Mouse (Mus musculus) v-Abl transformed pro-B cells (cell line): ENCODE measurements around the gene Rundc1.

ENCODE experiments used
- in situ Hi-C, 2 experiments: fragments of 400-800 bp; cut with MboI; formaldehyde crosslinking; loops; one replicate each; pipeline ENCODE4 v1.15.1; 2025; ENCODE audit not compliant: unreplicated experiment in 2 of 2

Rundc1 gene

GRCm38 (mm10) chr11:101480912-101481311, 56.0 kb downstream of the Rundc1 start:
- in situ Hi-C loops = no loop called here

GRCm38 (mm10) chr11:101483804-101484203, 58.9 kb downstream of the Rundc1 start:
- in situ Hi-C loops = no loop called here

- in situ Hi-C loops = no loop called here
Measured at GRCm38 (mm10) chr11:101484245-101484644, 59.4 kb downstream of the Rundc1 start.

GRCm38 (mm10) chr11:101484814-101485213, 59.9 kb downstream of the Rundc1 start:
- in situ Hi-C loops = no loop called here
